Mouse (Mus musculus) lung, embryonic 14.5 days (tissue): ENCODE results near the gene Spopl. TPM values are rescaled to one million over a fixed set of nuclear protein-coding genes. Genes with fewer than 3 reads are reported as not detected.

Experiments used
- ATAC-seq: fragments of 200-750 bp; cut with Nextera tagmentation; 2 replicates; pipeline ENCODE4 v1.8.0; 2017; ENCODE audit warnings: mild to moderate bottlenecking, moderate TSS enrichment, moderate library complexity; ENCODE audit not compliant: insufficient read depth
- DNase-seq: peaks from one replicate; pipeline ENCODE4 v3.0.0-alpha.2; 2015
- H3K27ac ChIP-seq: fragments of 300-500 bp; sonication (generic); 2 replicates; pipeline ENCODE4 v1.5.1; 2014; ENCODE audit warnings: low read depth, mild to moderate bottlenecking, moderate library complexity
- H3K27me3 ChIP-seq: fragments of 300-500 bp; sonication (generic); 2 replicates; pipeline ENCODE4 v1.6.1; 2014; ENCODE audit warnings: low read length, control low read depth; ENCODE audit not compliant: insufficient read depth
- H3K36me3 ChIP-seq: fragments of 300-500 bp; sonication (generic); 2 replicates; pipeline ENCODE4 v1.6.1; 2014; ENCODE audit warnings: control low read depth; ENCODE audit not compliant: insufficient read depth
- H3K4me1 ChIP-seq: fragments of 300-500 bp; sonication (generic); 2 replicates; pipeline ENCODE4 v1.6.1; 2014; ENCODE audit warnings: antibody characterized with exemption, control low read depth; ENCODE audit not compliant: insufficient read depth
- H3K4me2 ChIP-seq: fragments of 300-500 bp; sonication (generic); 2 replicates; pipeline ENCODE4 v1.6.1; 2014; ENCODE audit warnings: mild to moderate bottlenecking
- H3K4me3 ChIP-seq: fragments of 300-500 bp; sonication (generic); 2 replicates; pipeline ENCODE4 v1.5.1; 2014; ENCODE audit warnings: low read depth, low read length
- H3K9ac ChIP-seq: fragments of 300-500 bp; sonication (generic); 2 replicates; pipeline ENCODE4 v1.6.1; 2014
- H3K9me3 ChIP-seq: fragments of 300-500 bp; sonication (generic); 2 replicates; pipeline ENCODE4 v1.6.1; 2016; ENCODE audit warnings: low read depth, low read length, control low read depth
- CTCF ChIP-seq: IDR thresholded peaks from 2 replicates; pipeline ENCODE4 v1.5.1; 2016; ENCODE audit warnings: antibody characterized with exemption, low read depth
- WGBS: fragments of 180-500 bp; shearing (Covaris S2); extraction: QIAGEN DNeasy Blood & Tissue Kit; methylation state at CpG from one replicate; pipeline ENCODE4 v1.1.7; 2014; 5-methylcytosine and 5-hydroxymethylcytosine counted together
- polyA plus RNA-seq: library from polyadenylated mRNA; unstranded; fragments of >200 nt; fragmentation: Nextera tagmentation; extraction: Ambion mirVana; gene quantifications from 2 replicates; pipeline ENCODE4 v1.2.1, GENCODE M21; 2014

Spopl gene
- polyA plus RNA-seq, 1 experiment from 2014 or later = 15.3 TPM

DNA sequence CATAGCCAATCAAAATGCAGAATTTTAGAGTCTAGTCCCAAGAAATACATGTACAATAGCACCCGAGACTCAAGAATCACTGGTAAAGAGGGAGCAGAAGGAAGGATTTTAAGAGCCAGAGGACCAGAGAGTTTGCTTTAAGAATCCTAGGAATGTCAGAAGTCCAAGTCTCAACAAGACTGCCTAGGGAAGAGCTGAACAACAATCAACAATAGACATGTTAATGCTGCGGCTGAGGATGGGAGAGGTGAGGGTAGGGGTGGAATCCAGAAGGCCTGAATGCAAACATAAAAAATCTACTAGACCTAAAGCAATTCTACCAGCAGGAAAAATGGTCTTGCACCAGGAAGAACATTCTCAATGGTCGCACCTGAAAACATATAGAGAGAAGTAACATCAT lies 66.8 kb downstream of the Spopl start:
- DNase-seq (no peak), ATAC-seq (no peak)
- TF ChIP-seq CTCF = no peak

DNA sequence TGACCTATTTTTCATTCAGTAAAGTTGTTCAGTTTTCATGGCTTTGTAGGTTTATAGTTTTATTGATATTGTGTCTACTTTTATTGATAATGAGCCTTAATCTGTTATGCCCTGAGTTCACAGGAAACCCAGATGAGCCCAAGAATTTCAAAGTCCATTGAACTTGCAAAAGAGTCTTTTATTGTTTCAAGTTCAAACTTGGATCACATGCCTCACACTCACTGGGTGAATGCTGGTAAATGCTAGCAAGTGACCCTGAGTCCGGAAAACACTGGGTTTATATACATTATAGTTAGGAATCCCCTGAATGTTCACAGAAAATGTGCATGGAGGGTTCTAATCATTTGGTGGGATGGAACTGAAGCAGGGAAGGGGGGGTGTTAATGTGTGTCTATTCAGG lies 90.2 kb downstream of the Spopl start:
- WGBS = 85% methylated on average over 1 of the region's 1 CpGs
- no peak for DNase-seq
- Histone ChIP-seq H3K4me2 (no peak overlapping the region), H3K27me3 (no peaks in the 10 kb centered on the region), H3K4me1 (no peaks in the 10 kb centered on the region), H3K9me3 (no peaks in the 10 kb centered on the region), H3K36me3 (no peaks in the 10 kb centered on the region), H3K9ac (no peak overlapping the region), H3K27ac (no peak overlapping the region), H3K4me3 (no peak overlapping the region)
- TF ChIP-seq CTCF = no peak
- ATAC-seq = no peak

More for the DNA sequence above, 66.8 kb downstream of the Spopl start:
- Histone ChIP-seq H3K36me3 (0 out of 2 replicates have a peak, but pooled peaks cover 2% of the 10 kb centered on the region), H3K4me1 (no peaks in the 10 kb centered on the region), H3K27ac (no peak overlapping the region), H3K4me2 (no peak overlapping the region), H3K4me3 (no peak overlapping the region), H3K9ac (no peak overlapping the region), H3K9me3 (no peaks in the 10 kb centered on the region), H3K27me3 (no peaks in the 10 kb centered on the region)
- 90% methylated on average over 3 of the region's 3 CpGs for WGBS

DNA sequence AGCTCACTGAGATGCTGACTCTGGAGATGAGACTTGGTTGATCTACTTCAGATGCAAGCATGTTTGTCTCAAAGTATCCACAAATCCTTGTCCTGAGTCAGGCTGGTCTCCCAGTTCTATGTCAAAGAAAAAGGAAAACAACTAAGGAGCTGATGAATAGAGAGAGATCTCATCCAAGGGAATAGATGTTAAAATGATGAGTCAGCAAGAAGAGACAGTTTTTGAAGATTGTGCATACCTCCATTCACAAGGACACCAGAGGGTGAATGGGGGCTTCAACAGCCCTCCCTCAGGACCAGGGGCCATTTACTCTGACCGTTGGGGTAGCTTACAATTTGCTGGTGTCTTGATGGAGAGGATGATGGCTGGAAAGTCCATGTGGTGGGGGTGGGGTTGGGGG lies 104.4 kb downstream of the Spopl start:
- DNase-seq = no peak
- H3K27ac ChIP-seq = no peak overlapping the region
- no peak overlapping the region for H3K4me3 ChIP-seq
- 83% methylated on average over 1 of the region's 1 CpGs for WGBS
- ATAC-seq = no peak
- no peaks in the 10 kb centered on the region for H3K27me3 ChIP-seq
- no peak overlapping the region for H3K9ac ChIP-seq
- no peaks in the 10 kb centered on the region for H3K36me3 ChIP-seq
- TF ChIP-seq CTCF = no peak
- H3K4me1 ChIP-seq = no peaks in the 10 kb centered on the region
- no peak overlapping the region for H3K4me2 ChIP-seq
- no peaks in the 10 kb centered on the region for H3K9me3 ChIP-seq

DNA sequence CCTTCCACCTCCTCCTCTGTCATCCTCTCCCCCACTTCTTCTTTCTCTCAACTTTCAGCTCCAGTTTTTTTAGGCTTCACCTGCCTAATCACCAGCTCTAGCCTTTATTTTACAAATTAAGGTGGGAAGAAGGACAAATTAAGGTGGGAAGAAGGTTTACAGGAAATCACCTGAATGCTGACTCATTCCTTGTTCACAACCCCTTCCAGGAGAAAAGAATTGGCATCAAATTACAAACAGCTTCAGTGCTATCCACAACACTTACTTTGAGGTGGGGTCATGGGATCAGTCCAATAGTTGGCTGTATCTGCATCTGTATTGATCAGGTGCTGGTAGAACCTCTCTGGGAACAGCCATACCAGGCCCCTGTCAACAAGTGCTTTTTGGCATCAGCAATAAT lies 114.5 kb downstream of the Spopl start:
- Histone ChIP-seq H3K4me1 (no peaks in the 10 kb centered on the region), H3K27me3 (no peaks in the 10 kb centered on the region)
- ATAC-seq = no peak

More for the DNA sequence above, 114.5 kb downstream of the Spopl start:
- no peak overlapping the region for H3K27ac ChIP-seq
- H3K4me2 ChIP-seq = no peak overlapping the region
- H3K9ac ChIP-seq = no peak overlapping the region
- TF ChIP-seq CTCF = no peak
- H3K9me3 ChIP-seq = no peaks in the 10 kb centered on the region
- H3K36me3 ChIP-seq = no peaks in the 10 kb centered on the region
- no peak overlapping the region for H3K4me3 ChIP-seq
- DNase-seq = no peak
